Mouse (Mus musculus): ENCODE measurements around the gene Ifngr1. TPM values are rescaled to one million over a fixed set of nuclear protein-coding genes. Genes with fewer than 3 reads are reported as not detected.
A peak's percentile ranks its signal among the peaks of the same experiment; 100 is the strongest.

Ifngr1 gene
- polyA plus RNA-seq, 1 experiment from 2014 or later, result 91.0 TPM

DNA sequence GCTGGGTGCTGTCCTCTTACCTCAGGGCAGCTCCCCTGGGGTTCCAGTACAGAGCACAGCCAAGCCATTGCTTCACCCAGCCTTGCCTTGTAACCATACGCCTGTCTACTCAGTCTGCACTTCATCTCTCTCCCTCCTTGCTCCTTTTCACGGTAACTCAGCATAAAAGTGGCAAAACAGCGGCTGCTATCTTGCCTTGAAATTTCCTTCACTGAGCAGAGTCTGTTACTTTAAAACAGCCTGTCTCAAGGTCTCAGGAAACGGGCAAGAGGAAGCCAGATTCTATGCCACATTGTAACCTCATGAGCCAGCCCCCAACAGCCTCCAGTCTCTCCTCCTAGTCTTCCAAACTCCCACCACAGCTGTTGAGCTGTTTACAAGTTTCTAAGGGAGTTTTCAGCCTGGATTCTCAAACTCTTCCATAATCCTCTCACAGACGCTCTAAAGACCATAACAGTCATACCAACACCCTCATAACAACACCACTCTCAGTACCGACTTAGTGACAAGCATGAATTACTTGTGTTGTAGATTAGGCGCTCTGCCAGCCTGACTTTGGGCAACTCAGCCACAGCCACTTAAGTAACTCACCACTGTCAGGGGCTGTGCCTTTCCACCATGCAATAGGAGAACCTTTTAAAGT, 21.5 kb downstream of the Ifngr1 start:
- Histone ChIP-seq H3K27me3 (replicated peaks; ENCODE audit: control insufficient read depth, insufficient read depth, low read length) (no peaks in the 10 kb centered on the region), H3K4me3 (ENCODE audit: low read depth, low read length) (no peak overlapping the region), H3K36me3 (ENCODE audit: control insufficient read depth, insufficient read depth) (peaks cover 23% of the 10 kb centered on the region; the same call in 1 of the 2 replicates), H3K4me2 (replicated peaks; ENCODE audit: low read depth) (no peak overlapping the region), H3K27ac (ENCODE audit: low read depth, low read length) (no peak overlapping the region), H3K9me3 (ENCODE audit: control insufficient read depth) (no peaks in the 10 kb centered on the region), H3K4me1 (replicated peaks; ENCODE audit: control insufficient read depth, insufficient read depth, low read length) (no peaks in the 10 kb centered on the region), H3K9ac (ENCODE audit: low read depth, low read length) (no peak overlapping the region)
- TF ChIP-seq CTCF (IDR thresholded peaks at IDR 0.05; ENCODE audit: low read depth), result no peak
- WGBS, result 43% methylated on average over 7 of the region's 7 CpGs
- ATAC-seq, result no peak

DNA sequence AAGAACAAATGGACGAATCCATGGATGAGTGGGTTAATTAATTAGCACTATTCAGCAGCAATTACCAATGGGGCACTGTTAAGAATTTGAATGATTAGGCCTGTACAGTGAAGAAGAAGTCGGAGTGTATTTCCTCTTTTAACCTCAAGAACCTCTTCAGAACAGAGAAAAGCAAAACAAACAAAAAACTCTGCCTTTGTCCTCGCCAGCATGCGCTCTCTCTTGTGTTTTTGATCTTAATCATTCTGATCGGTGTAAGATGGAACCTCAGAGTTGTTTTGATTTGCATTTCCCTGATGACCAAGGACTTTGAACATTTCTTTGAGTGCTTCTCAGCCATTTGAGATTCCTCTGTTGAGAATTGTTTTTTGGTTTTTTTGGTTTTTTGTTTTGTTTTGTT, 28.0 kb downstream of the Ifngr1 start:
- TF ChIP-seq CTCF (IDR thresholded peaks at IDR 0.05; ENCODE audit: low read depth), result no peak
- H3K4me1 ChIP-seq (replicated peaks; ENCODE audit: control insufficient read depth, insufficient read depth, low read length), result no peaks in the 10 kb centered on the region
- H3K4me3 ChIP-seq (ENCODE audit: low read depth, low read length), result no peak overlapping the region
- H3K9ac ChIP-seq (ENCODE audit: low read depth, low read length), result no peak overlapping the region
- ATAC-seq, result no peak
- WGBS, result 77% methylated on average over 5 of the region's 5 CpGs
- no peak overlapping the region for H3K27ac ChIP-seq (ENCODE audit: low read depth, low read length)
- no peaks in the 10 kb centered on the region for H3K9me3 ChIP-seq (ENCODE audit: control insufficient read depth)
- H3K27me3 ChIP-seq (replicated peaks; ENCODE audit: control insufficient read depth, insufficient read depth, low read length), result no peaks in the 10 kb centered on the region
- no peaks in the 10 kb centered on the region for H3K36me3 ChIP-seq (ENCODE audit: control insufficient read depth, insufficient read depth)
- H3K4me2 ChIP-seq (replicated peaks; ENCODE audit: low read depth), result no peak overlapping the region

DNA sequence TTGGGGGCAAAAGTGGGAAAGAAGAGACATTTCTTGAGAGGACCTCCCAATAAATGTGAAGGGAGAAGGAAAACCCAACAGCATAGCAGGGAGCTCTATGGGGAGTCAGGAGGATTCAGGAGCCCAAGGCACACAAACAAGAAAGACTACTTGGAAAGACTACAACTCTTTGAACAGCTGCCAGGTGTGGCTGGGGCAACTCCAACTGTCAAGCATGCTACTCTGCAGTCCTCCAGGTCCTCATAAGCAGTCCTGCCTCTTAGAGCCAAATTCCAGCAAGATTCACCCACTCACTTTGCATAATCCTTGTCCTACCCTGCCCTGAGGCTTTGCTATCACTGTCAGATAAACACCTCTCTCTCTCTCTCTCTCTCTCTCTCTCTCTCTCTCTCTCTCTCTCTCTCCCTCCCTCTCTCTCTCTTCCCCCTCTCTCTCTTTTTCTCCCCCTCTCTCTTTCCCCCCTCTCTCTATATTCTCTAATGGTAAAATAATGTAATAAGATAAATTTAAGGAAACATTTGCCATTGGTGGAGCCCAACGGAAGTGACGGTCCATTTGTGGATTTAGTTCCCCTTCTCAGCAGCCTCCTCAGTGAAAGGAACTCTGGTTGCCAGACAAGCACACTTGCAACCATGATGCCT, 29.8 kb downstream of the Ifngr1 start, which contains the start of gene Il22ra2:
Gene Il22ra2 (plus strand): TSS at position 591 of the 641 bp plus-strand sequence.
- H3K4me3 ChIP-seq (ENCODE audit: low read depth, low read length), result no peak within 1 kb of the TSS
- ATAC-seq, result no peak
- no peak within 1 kb of the TSS for H3K27ac ChIP-seq (ENCODE audit: low read depth, low read length)
- no peak within 1 kb of the TSS for H3K4me2 ChIP-seq (replicated peaks; ENCODE audit: low read depth)
- no peaks in the 10 kb centered on the region for H3K36me3 ChIP-seq (ENCODE audit: control insufficient read depth, insufficient read depth)
- no peak within 1 kb of the TSS for H3K9ac ChIP-seq (ENCODE audit: low read depth, low read length)
- H3K4me1 ChIP-seq (replicated peaks; ENCODE audit: control insufficient read depth, insufficient read depth, low read length), result no peaks in the 10 kb centered on the region
- TF ChIP-seq CTCF (IDR thresholded peaks at IDR 0.05; ENCODE audit: low read depth), result no peak
- no peaks in the 10 kb centered on the region for H3K9me3 ChIP-seq (ENCODE audit: control insufficient read depth)
- 96% methylated on average over 2 of the region's 2 CpGs for WGBS
- H3K27me3 ChIP-seq (replicated peaks; ENCODE audit: control insufficient read depth, insufficient read depth, low read length), result no peaks in the 10 kb centered on the region

DNA sequence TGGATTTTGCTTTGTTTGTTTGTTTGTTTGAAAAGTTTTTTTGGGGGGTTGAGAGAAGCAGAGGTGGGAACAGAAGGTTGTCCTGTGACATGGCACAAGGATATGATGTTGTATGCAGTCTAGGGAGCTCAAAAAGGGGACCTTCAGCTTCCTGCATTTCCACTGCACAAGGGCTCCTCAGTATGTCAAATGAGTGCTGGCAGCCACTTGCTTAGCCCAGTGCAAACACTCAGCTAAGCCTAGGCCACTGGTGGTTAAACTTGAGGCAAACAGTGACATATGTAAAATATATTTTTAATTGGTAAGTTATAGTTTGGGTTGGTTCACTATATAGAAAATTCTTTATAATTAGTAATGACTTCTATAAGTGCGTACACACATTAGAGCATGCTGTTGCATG, 32.9 kb downstream of the Ifngr1 start:
- no peak for TF ChIP-seq CTCF (IDR thresholded peaks at IDR 0.05; ENCODE audit: low read depth)
- no peak overlapping the region for H3K4me2 ChIP-seq (replicated peaks; ENCODE audit: low read depth)
- WGBS, result 93% methylated on average over 1 of the region's 1 CpGs
- no peak overlapping the region for H3K9ac ChIP-seq (ENCODE audit: low read depth, low read length)
- H3K9me3 ChIP-seq (ENCODE audit: control insufficient read depth), result no peaks in the 10 kb centered on the region
- no peak overlapping the region for H3K27ac ChIP-seq (ENCODE audit: low read depth, low read length)
- H3K27me3 ChIP-seq (replicated peaks; ENCODE audit: control insufficient read depth, insufficient read depth, low read length), result no peaks in the 10 kb centered on the region
- no peak for ATAC-seq
- H3K36me3 ChIP-seq (ENCODE audit: control insufficient read depth, insufficient read depth), result no peaks in the 10 kb centered on the region
- H3K4me1 ChIP-seq (replicated peaks; ENCODE audit: control insufficient read depth, insufficient read depth, low read length), result no peaks in the 10 kb centered on the region
- no peak overlapping the region for H3K4me3 ChIP-seq (ENCODE audit: low read depth, low read length)

DNA sequence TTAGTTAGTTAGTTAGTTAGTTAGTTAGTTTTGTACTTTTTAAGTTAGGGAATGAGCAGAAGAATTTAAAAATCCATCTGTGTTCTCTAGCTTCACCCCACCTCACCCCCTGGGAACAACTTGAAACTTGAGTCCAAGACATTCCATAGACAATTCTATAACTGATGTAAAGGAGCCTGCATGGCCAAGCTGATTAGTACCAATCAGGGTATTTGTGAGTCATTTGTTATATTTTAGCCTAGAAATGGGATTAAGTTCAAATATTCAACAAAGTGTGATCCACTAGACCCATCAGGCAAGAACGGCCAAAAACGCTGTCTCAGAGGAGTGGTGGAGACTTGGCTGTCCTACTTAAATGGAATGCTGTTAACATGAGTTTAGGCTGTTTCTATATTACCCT, 35.6 kb downstream of the Ifngr1 start:
- ATAC-seq, result no peak
- no peaks in the 10 kb centered on the region for H3K4me1 ChIP-seq (replicated peaks; ENCODE audit: control insufficient read depth, insufficient read depth, low read length)
- no peaks in the 10 kb centered on the region for H3K36me3 ChIP-seq (ENCODE audit: control insufficient read depth, insufficient read depth)
- WGBS, result 97% methylated on average over 2 of the region's 2 CpGs
- TF ChIP-seq CTCF (IDR thresholded peaks at IDR 0.05; ENCODE audit: low read depth), result no peak
- H3K27ac ChIP-seq (ENCODE audit: low read depth, low read length), result no peak overlapping the region
- H3K4me2 ChIP-seq (replicated peaks; ENCODE audit: low read depth), result no peak overlapping the region
- H3K9me3 ChIP-seq (ENCODE audit: control insufficient read depth), result no peaks in the 10 kb centered on the region
- no peak overlapping the region for H3K9ac ChIP-seq (ENCODE audit: low read depth, low read length)
- no peaks in the 10 kb centered on the region for H3K27me3 ChIP-seq (replicated peaks; ENCODE audit: control insufficient read depth, insufficient read depth, low read length)
- H3K4me3 ChIP-seq (ENCODE audit: low read depth, low read length), result no peak overlapping the region

DNA sequence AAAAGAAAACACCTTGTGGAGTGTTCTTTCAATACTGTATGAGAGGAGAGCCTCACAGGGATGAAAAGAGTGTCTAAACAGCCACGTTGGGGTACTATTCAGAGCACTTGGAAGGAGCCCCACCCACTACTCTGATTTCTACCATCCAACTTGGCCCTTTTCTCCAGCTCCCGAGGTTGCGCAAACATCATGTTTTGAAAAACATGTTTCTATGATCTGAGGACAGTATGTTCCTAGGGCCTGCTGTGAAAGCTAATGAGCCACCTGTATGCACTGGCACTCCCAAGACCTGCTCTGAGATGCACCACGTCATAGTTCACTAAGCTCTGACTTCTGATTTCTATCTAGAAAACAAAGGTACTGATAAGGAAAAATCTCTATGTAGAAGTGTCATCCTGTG, 36.0 kb downstream of the Ifngr1 start:
- no peaks in the 10 kb centered on the region for H3K27me3 ChIP-seq (replicated peaks; ENCODE audit: control insufficient read depth, insufficient read depth, low read length)
- ATAC-seq, result peak; percentile 43; the same call in 1 of the 2 replicates
- no peaks in the 10 kb centered on the region for H3K9me3 ChIP-seq (ENCODE audit: control insufficient read depth)
- no peaks in the 10 kb centered on the region for H3K4me1 ChIP-seq (replicated peaks; ENCODE audit: control insufficient read depth, insufficient read depth, low read length)
- no peak overlapping the region for H3K4me2 ChIP-seq (replicated peaks; ENCODE audit: low read depth)
- no peak for TF ChIP-seq CTCF (IDR thresholded peaks at IDR 0.05; ENCODE audit: low read depth)
- H3K27ac ChIP-seq (ENCODE audit: low read depth, low read length), result no peak overlapping the region
- no peaks in the 10 kb centered on the region for H3K36me3 ChIP-seq (ENCODE audit: control insufficient read depth, insufficient read depth)
- WGBS, result 75% methylated on average over 4 of the region's 4 CpGs
- H3K4me3 ChIP-seq (ENCODE audit: low read depth, low read length), result no peak overlapping the region
- no peak overlapping the region for H3K9ac ChIP-seq (ENCODE audit: low read depth, low read length)

All from intestine, postnatal 0 days (tissue).